Mouse (Mus musculus) bone marrow macrophage, adult 2 months (primary cell): ENCODE measurements at regions not wholly inside any gene's neighbourhood (a gene's known extent, or its start where the extent isn't known, plus 50 kb on each side); places are given as distances from the start of the nearest gene placed in this dataset.

Experiments used
- H3K27ac ChIP-seq: 2 replicates; pipeline ENCODE4 v1.5.1; 2012; ENCODE audit warnings: low read depth, low read length; ENCODE audit not compliant: insufficient read depth
- H3K4me1 ChIP-seq: 2 replicates; pipeline ENCODE4 v1.6.1; 2012; ENCODE audit warnings: low read length; ENCODE audit not compliant: control insufficient read depth, insufficient read depth
- H3K4me3 ChIP-seq: 2 replicates; pipeline ENCODE4 v1.5.1; 2012; ENCODE audit warnings: mild to moderate bottlenecking, low read length, moderate library complexity; ENCODE audit not compliant: insufficient read depth
- CTCF ChIP-seq: IDR thresholded peaks from 2 replicates; pipeline ENCODE4 v1.5.1; 2012; ENCODE audit warnings: low read depth, mild to moderate bottlenecking, low read length, moderate library complexity
- POLR2A ChIP-seq: IDR thresholded peaks from 2 replicates; pipeline ENCODE4 v1.6.1; 2012; ENCODE audit warnings: mild to moderate bottlenecking, low read depth, low read length, borderline replicate concordance

DNA sequence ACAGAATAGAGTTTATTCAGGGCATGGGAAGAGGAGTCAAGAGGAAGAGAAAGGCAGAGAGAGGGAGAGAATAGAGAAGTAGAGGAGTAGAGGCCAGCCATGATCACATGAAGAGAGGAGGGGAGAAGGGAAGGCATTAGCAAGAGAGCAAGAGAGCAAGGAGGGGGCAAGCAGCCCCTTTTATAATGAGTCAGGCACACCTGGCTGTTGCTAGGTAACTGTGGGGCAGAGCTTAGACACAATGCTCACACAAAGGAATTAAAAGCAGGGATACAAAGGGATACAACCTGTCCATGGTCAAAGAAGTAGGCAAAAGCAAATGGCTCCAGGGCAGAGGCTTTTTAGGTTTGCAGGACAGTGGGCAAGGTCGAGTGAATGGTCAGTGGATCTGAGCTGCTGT, 153.5 kb upstream of the Rreb1 start:
- Histone ChIP-seq H3K4me1 (peaks cover 25% of the 10 kb centered on the region), H3K4me3 (no peak overlapping the region), H3K27ac (no peak overlapping the region)
- no peak for TF ChIP-seq POLR2A
- TF ChIP-seq CTCF, result no peak

DNA sequence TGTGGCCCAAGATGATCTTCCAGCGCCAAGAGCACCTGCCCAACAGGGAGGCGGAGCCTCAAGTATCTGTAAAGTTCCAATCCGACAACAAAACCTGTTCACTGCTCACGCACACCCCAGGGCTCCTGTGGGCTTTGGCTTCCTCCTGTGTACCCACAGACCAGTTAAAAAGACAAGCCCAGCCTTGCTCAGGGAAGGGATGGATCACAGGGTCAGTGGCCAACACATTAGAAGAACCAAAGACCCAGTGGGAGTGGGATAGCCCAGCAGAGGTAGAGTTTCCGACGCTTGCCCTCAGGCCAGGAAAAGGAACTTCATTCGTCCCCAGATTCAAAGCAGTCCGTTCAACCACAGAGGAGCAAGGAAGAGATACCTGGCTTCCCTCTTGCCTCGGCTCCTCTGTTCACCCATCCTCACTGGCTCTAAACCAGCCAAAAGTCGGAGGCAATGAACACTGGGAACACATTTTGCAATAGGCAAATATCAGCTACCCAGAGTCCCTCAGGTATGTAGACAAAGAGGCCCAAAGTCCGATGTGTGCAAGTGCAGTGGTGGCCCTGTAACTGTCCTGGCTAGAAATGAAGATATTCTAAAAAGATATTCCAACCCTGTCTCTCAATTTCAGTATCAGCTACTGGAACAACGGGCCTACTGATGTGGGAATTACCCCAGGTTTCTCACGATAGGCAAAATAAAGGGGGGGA, 152.5 kb upstream of the Rreb1 start:
- Histone ChIP-seq H3K27ac (no peak overlapping the region), H3K4me3 (no peak overlapping the region), H3K4me1 (peaks cover 16% of the 10 kb centered on the region)
- no peak for TF ChIP-seq CTCF
- TF ChIP-seq POLR2A, result no peak

DNA sequence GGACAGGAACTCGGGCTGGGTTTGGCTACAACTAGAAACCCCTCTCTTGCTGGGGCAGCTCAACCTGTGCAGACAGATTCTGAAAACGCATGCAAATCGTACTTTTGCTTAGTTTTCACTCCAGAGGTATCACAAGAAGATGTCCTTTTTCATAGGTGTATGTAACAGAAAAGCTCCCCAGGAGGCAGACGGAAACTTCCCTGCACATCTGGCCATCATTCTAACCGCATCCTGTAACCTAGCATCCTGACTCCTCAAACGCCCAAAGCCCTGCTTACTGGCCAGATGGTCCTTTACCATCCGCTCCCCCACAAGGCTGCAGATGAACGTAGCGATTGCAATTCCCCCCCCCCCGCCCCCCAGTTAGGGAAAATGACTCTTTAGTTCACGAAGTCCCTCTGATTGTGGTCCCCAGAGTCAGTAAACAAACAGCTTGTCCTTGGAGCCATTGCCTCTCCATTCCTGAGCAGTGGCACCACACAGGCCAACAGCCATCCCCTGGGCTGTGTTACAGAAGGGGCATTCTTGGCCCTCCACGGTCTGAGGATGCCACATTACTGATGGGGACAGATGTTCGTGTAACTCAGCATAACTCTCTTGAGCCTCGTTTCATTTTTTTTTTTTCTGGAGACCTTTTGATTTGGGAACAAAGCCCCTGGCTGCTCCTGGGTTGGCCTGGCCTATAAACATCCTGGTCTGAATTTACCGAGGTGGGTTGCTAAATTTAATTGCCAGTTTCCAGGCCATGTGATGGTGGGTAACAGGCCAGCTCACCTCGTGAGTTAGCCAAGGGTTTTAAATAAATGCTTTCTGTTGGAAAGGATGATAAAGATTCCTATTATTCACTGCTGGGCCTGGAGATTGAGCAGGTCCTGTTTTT, 149.6 kb upstream of the Rreb1 start:
- Histone ChIP-seq H3K27ac (no peak overlapping the region), H3K4me3 (no peak overlapping the region), H3K4me1 (no peaks in the 10 kb centered on the region)
- no peak for TF ChIP-seq CTCF

DNA sequence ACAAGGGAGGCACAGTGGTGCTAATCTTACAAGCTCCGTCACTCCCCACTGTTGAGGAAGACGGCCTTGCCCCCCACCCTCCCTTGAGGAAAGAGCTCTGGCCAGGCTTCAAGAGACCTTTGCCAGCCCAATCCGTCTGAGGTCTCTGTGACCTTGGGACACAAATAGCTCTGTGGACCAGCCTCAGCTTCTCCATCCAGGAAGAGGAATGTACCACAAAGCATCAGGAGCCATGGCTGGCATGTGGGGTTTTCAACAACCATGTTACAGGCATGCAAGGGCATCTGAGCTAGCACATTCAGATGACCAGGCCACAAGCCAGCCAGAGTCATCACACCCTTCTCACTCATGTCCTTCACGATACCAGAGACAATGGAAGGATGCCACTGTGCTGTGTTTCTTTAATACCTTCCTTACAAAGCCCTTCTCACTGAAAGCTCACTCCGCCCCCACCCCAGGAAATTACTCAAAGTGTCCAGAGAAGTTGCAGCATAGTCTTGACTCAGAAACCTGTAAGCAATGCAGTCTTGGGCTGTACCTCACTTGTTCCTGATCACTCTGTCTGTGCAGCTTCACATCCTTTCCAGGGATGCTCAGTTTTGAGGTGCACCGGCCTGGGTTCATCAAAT, 148.8 kb upstream of the Rreb1 start:
- Histone ChIP-seq H3K4me3 (no peak overlapping the region), H3K27ac (no peak overlapping the region), H3K4me1 (no peaks in the 10 kb centered on the region)
- TF ChIP-seq POLR2A, result no peak
- no peak for TF ChIP-seq CTCF

DNA sequence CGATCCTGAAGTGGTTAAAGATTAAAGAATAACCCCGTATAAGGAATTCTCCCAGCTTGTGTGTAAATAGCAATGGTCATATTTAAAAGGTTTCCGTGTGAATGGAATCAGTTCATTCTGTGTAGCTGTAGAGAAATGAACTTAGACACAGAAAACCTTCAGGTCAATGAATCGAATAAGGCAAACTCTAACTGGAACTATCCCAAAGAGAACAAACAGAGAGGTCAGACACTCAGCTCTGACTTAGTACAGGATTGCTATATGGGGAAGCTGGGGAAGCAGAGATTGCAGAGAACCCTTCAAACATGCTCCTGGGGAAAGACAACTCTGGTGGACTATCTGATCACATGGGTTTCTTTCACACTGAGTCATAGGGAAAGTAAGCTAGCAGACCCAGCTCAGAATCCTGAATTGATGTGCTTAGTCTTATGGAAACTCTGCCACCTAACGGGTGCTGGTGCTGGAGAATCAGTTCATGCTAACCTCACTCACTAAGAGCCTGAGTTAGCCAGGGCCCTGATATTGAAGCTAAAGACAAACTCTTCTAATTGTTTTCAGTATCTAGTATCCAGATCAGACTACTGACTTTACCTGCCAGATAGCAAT, 145.3 kb upstream of the Rreb1 start:
- TF ChIP-seq POLR2A, result no peak
- Histone ChIP-seq H3K27ac (no peak overlapping the region), H3K4me3 (no peak overlapping the region), H3K4me1 (no peaks in the 10 kb centered on the region)

DNA sequence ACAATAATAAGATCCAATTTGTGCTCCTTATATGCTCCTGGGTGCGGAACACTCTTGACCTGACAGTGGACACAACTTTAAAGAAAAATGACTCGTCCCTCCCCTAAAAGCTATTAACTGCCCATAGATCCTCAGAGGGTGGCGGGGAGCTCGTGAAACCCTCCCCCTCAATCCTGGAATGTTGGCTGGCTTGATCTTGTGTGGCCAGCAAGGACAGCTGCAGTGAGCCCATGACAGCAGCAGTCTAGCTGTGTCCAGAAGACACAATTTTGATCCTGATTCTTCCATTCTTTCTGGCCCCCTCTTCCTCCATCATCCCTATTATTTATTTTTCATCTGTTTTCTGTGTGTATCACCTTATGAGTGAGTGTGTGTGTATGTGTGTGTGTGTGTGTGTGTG, 141.8 kb upstream of the Rreb1 start:
- TF ChIP-seq POLR2A (no peak), CTCF (no peak)
- H3K27ac ChIP-seq, result no peak overlapping the region
- no peaks in the 10 kb centered on the region for H3K4me1 ChIP-seq
- H3K4me3 ChIP-seq, result no peak overlapping the region

DNA sequence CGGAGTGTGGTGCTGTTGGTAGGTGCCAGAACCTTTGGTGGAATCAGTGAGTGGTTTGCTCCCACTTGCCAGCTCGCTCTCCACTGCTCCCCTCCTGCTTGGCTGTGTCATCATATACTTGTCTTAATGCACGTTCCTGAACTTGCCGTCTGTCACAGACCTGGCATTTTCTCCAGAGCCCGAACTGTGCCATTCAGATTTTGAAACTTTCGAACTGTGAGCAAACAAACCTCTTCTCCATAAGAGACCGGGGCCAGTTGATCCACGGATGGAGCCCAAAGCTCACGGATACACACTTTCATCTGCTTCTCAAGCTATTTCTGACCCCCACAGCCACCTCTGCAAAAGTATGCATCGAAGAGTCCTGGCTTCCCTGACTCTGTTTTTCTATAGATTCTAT, 141.0 kb upstream of the Rreb1 start:
- peaks cover 3% of the 10 kb centered on the region for H3K4me1 ChIP-seq
- no peak overlapping the region for H3K4me3 ChIP-seq
- TF ChIP-seq CTCF, result no peak
- TF ChIP-seq POLR2A, result no peak
- no peak overlapping the region for H3K27ac ChIP-seq

DNA sequence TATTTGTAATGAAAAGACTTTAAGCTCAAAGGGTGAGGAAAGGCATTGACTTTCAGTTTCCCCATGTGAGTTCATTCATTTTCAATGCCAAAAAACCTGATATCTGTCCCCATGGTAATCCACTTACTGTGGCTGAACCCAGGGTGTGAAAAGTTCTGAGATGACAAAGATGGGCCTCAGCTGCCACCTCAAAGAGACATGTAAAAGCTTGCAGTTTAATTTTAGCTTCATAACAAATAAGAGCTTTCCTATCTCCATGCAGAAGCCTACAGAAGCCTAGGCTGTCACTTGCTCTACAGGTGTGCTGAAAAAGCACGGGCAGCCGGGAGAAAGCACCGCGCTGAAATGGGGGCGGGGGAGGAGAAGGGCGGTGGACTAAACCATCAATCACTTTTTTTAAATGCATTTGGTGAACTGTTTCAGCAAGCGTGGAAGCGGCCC, 140.1 kb upstream of the Rreb1 start:
- Histone ChIP-seq H3K4me3 (no peak overlapping the region), H3K27ac (no peak overlapping the region), H3K4me1 (peaks cover 11% of the 10 kb centered on the region)
- TF ChIP-seq POLR2A (no peak), CTCF (no peak)

DNA sequence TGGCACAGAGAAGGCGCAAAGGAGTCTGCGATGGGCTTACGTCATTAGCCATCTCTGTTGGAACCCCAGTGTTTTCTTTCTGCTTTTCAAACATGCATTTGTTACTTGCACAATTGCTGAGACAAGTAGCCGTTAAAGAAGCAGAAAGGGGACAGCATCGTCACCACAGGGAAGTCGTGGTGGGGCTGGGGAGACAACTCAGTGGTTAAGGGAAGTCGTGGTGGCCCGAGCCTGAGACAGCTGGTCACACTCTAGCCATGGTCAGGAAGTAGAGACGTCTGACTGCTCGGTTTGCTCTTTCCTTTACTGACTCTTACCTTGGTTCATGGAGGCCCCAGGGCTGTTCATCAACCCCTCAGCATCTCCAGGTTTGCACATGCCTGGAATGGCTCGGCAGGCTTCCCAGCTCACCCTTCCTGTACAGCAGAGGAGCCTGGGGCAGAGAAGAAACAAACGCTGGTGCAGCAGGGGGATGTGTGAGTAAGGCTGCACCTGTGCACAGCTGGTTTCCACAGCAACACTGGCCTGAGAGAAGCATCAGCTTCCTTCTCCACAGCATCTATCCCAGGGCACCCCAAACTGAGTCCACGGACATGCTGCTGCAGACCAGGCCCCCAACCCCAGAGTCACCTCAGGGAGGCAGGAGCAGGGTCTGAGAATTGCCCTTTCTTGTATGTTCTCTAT, 135.6 kb upstream of the Rreb1 start:
- peak overlapping the region; percentile 12; the same call in 1 of the 2 replicates for H3K4me3 ChIP-seq
- H3K27ac ChIP-seq, result peak overlapping the region; percentile 60
- H3K4me1 ChIP-seq, result peaks cover 14% of the 10 kb centered on the region
- TF ChIP-seq CTCF, result no peak
- no peak for TF ChIP-seq POLR2A

DNA sequence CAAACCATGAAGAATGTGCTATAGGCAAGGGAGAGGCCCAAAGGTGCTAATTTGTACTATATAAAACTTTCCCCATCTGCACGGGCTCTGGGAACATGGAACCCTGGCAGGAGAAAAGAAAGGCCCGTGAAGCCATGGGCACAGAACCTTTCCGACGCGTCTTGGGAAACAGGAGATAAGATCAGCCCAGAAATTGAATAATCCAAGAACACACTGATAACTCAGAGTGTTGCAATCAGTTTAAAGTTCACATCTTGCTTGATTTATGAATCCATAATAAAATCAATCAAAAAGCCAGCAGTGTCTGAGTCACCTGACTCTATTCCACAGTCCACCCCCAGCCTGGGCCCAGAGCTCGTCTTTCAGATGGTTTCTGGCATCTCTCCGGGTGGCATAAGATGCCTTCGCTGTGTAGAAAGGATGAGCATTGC, 133.4 kb upstream of the Rreb1 start:
- H3K27ac ChIP-seq, result no peak overlapping the region
- peaks cover 14% of the 10 kb centered on the region for H3K4me1 ChIP-seq
- no peak overlapping the region for H3K4me3 ChIP-seq
- TF ChIP-seq CTCF, result no peak
